13 mouse cellular contexts compared by ENCODE assay signal in genomic region chr16:94753453-94753852, GRCm38 (mm10).
DNase-seq lines count a peak whose midpoint lies in the region; ATAC-seq lines count a peak whose summit lies in the region.
"Had no signal": no experiment of that assay in that cellular context is flagged by ENCODE, and none has a peak within 500 bp of the region (broad histone marks: within the 10 kb centered on the region; RNA-seq: fewer than 3 reads in every experiment).

No protein-coding gene starts in this region.

- no peaks in the 10 kb centered on the region for H3K9me3 ChIP-seq in heart, embryonic 15.5 days (replicated peaks)
- no peaks in the 10 kb centered on the region for H3K9me3 ChIP-seq in heart, embryonic 11.5 days (replicated peaks; ENCODE audit: control insufficient read depth, low read length)
- H3K9me3 ChIP-seq in embryonic facial prominence, embryonic 14.5 days (ENCODE audit: control insufficient read depth, low read length): no peaks in the 10 kb centered on the region
- no peaks in the 10 kb centered on the region for H3K9me3 ChIP-seq in kidney, embryonic 16.5 days (ENCODE audit: low read length)
- H3K9me3 ChIP-seq: midbrain, embryonic 12.5 days; stomach, embryonic 15.5 days had no signal

- no peak overlapping the region for H3K9ac ChIP-seq in heart, embryonic 15.5 days
- no peak overlapping the region for H3K9ac ChIP-seq in heart, embryonic 11.5 days (ENCODE audit: low read depth, low read length)
- no peak overlapping the region for H3K9ac ChIP-seq in embryonic facial prominence, embryonic 14.5 days (ENCODE audit: low read depth, low read length)
- H3K9ac ChIP-seq in kidney, embryonic 16.5 days (replicated peaks; ENCODE audit: low read length): no peak overlapping the region
- H3K9ac ChIP-seq: midbrain, embryonic 12.5 days; stomach, embryonic 15.5 days had no signal

- no peak for ATAC-seq in heart, embryonic 15.5 days (replicated peaks; ENCODE audit: insufficient number of reproducible peaks, insufficient read depth, low FRiP score, low read depth)
- no peak for ATAC-seq in heart, embryonic 11.5 days (replicated peaks; ENCODE audit: insufficient number of reproducible peaks, low FRiP score, low TSS enrichment)
- no peak for ATAC-seq in embryonic facial prominence, embryonic 14.5 days (ENCODE audit: low read depth)
- no peak for ATAC-seq in kidney, embryonic 16.5 days (ENCODE audit: low FRiP score, low TSS enrichment)
- ATAC-seq in megakaryocyte-erythroid progenitor cell, adult 5-6 weeks (replicated peaks; ENCODE audit: low FRiP score, low TSS enrichment, poor library complexity, severe bottlenecking): no peak
- ATAC-seq: CD4-positive, CD25-positive, alpha-beta regulatory T cell, adult 4 months had no signal

- no peaks in the 10 kb centered on the region for H3K36me3 ChIP-seq in heart, embryonic 15.5 days
- H3K36me3 ChIP-seq in heart, embryonic 11.5 days (ENCODE audit: control insufficient read depth, insufficient read depth, low read length): no peaks in the 10 kb centered on the region
- no peaks in the 10 kb centered on the region for H3K36me3 ChIP-seq in embryonic facial prominence, embryonic 14.5 days (ENCODE audit: control insufficient read depth, insufficient read depth, low read length)
- H3K36me3 ChIP-seq in kidney, embryonic 16.5 days (ENCODE audit: insufficient read depth, low read length): no peaks in the 10 kb centered on the region
- H3K36me3 ChIP-seq: midbrain, embryonic 12.5 days; stomach, embryonic 15.5 days had no signal

- 0 out of 2 replicates have a peak, but pooled peaks cover 4% of the 10 kb centered on the region for H3K4me1 ChIP-seq in heart, embryonic 15.5 days (replicated peaks)
- no peaks in the 10 kb centered on the region for H3K4me1 ChIP-seq in heart, embryonic 11.5 days (ENCODE audit: control insufficient read depth, insufficient read depth, low read length)
- no peaks in the 10 kb centered on the region for H3K4me1 ChIP-seq in embryonic facial prominence, embryonic 14.5 days (ENCODE audit: control insufficient read depth, insufficient read depth, low read length)
- no peaks in the 10 kb centered on the region for H3K4me1 ChIP-seq in kidney, embryonic 16.5 days (ENCODE audit: insufficient read depth, low read length)
- H3K4me1 ChIP-seq: stomach, embryonic 15.5 days had no signal

- peak; percentile 43 for DNase-seq in embryonic facial prominence, embryonic 14.5 days (ENCODE audit: low spot score)
- peak; percentile 21 to 59 for DNase-seq in layer of hippocampus, postnatal 25 days (ENCODE audit: extremely low spot score in 1 of 2, low spot score in 1 of 2)
- DNase-seq in right cerebral cortex, adult 2 months (ENCODE audit: low spot score in 2 of 2): peak; percentile 55
- DNase-seq in testis, postnatal 14 days (ENCODE audit: low spot score): no peak
- DNase-seq: kidney, adult 18-20 months; liver had no signal

- H3K4me3 ChIP-seq in heart, embryonic 15.5 days: no peak overlapping the region
- no peak overlapping the region for H3K4me3 ChIP-seq in heart, embryonic 11.5 days (ENCODE audit: low read depth, low read length)
- no peak overlapping the region for H3K4me3 ChIP-seq in embryonic facial prominence, embryonic 14.5 days (ENCODE audit: low read depth, low read length)
- H3K4me3 ChIP-seq in kidney, embryonic 16.5 days (ENCODE audit: low read length): no peak overlapping the region
- H3K4me3 ChIP-seq: midbrain, embryonic 12.5 days; stomach, embryonic 15.5 days had no signal

- H3K27ac ChIP-seq in heart, embryonic 15.5 days: 0 out of 2 replicates have a peak overlapping the region, but pooled peaks have one; percentile 50
- no peak overlapping the region for H3K27ac ChIP-seq in heart, embryonic 11.5 days (ENCODE audit: low read depth, low read length)
- H3K27ac ChIP-seq in embryonic facial prominence, embryonic 14.5 days (replicated peaks; ENCODE audit: low read depth, low read length): no peak overlapping the region
- H3K27ac ChIP-seq in kidney, embryonic 16.5 days (ENCODE audit: low read length): no peak overlapping the region
- H3K27ac ChIP-seq: midbrain, embryonic 12.5 days; stomach, embryonic 15.5 days had no signal

- no peaks in the 10 kb centered on the region for H3K27me3 ChIP-seq in heart, embryonic 15.5 days
- no peaks in the 10 kb centered on the region for H3K27me3 ChIP-seq in heart, embryonic 11.5 days (ENCODE audit: control insufficient read depth, insufficient read depth, low read length)
- no peaks in the 10 kb centered on the region for H3K27me3 ChIP-seq in embryonic facial prominence, embryonic 14.5 days (replicated peaks; ENCODE audit: control insufficient read depth, insufficient read depth, low read length)
- H3K27me3 ChIP-seq in kidney, embryonic 16.5 days (ENCODE audit: insufficient read depth, low read length): no peaks in the 10 kb centered on the region
- H3K27me3 ChIP-seq: midbrain, embryonic 12.5 days; stomach, embryonic 15.5 days had no signal

- WGBS in heart, embryonic 15.5 days: 89% methylated on average over 1 of the region's 1 CpGs
- WGBS in heart, embryonic 11.5 days (ENCODE audit: insufficient replicate concordance): 87% methylated on average over 1 of the region's 1 CpGs
- WGBS in embryonic facial prominence, embryonic 14.5 days: 80% methylated on average over 1 of the region's 1 CpGs
- WGBS in kidney, embryonic 16.5 days: 86% methylated on average over 1 of the region's 1 CpGs

- no peak overlapping the region for H3K4me2 ChIP-seq in heart, embryonic 15.5 days
- no peak overlapping the region for H3K4me2 ChIP-seq in heart, embryonic 11.5 days
- no peak overlapping the region for H3K4me2 ChIP-seq in embryonic facial prominence, embryonic 14.5 days (ENCODE audit: low read depth, low read length)
- no peak overlapping the region for H3K4me2 ChIP-seq in kidney, embryonic 16.5 days (replicated peaks; ENCODE audit: low read depth, low read length)
- H3K4me2 ChIP-seq: midbrain, embryonic 12.5 days; stomach, embryonic 15.5 days had no signal
